Mouse (Mus musculus) liver, embryonic 14.5 days (tissue): ENCODE measurements at regions not wholly inside any gene's neighbourhood (a gene's known extent, or its start where the extent isn't known, plus 50 kb on each side); places are given as distances from the start of the nearest gene placed in this dataset.

ENCODE experiments used
- ATAC-seq: fragments of 200-750 bp; cut with Nextera tagmentation; 2 replicates; pipeline ENCODE4 v1.8.0; 2017; ENCODE audit warnings: moderate number of reproducible peaks, mild to moderate bottlenecking, moderate library complexity; ENCODE audit not compliant: insufficient read depth
- DNase-seq, 3 experiments: peaks; one replicate each; pipeline ENCODE4 v3.0.0-alpha.2; 2012 to 2013; ENCODE audit warnings: low read depth in 3 of 3, low spot score in 3 of 3
- H3K27ac ChIP-seq: fragments of 300-500 bp; sonication (generic); 2 replicates; pipeline ENCODE4 v1.5.1; 2014; ENCODE audit warnings: moderate library complexity, mild to moderate bottlenecking, control low read depth, inconsistent platforms
- H3K27me3 ChIP-seq: fragments of 300-500 bp; sonication (generic); 2 replicates; pipeline ENCODE4 v1.6.1; 2014; ENCODE audit warnings: mild to moderate bottlenecking, low read length, moderate library complexity; ENCODE audit not compliant: control insufficient read depth, insufficient read depth
- H3K36me3 ChIP-seq: fragments of 300-500 bp; sonication (generic); replicated peaks from 2 replicates; pipeline ENCODE4 v1.6.1; 2014; ENCODE audit warnings: low read depth; ENCODE audit not compliant: control insufficient read depth, insufficient read depth
- H3K4me1 ChIP-seq, 2 experiments: fragments of 200-500 bp in 1 of 2; fragments of 300-500 bp in 1 of 2; sonication (generic) in 1 of 2; replicated peaks; 2 replicates each; pipeline ENCODE4 v1.6.1; 2012 to 2014; ENCODE audit warnings: antibody characterized with exemption in 1 of 2, inconsistent platforms in 1 of 2, low read length in 1 of 2; ENCODE audit not compliant: control insufficient read depth in 2 of 2, insufficient read depth in 2 of 2
- H3K4me2 ChIP-seq: fragments of 300-500 bp; sonication (generic); 2 replicates; pipeline ENCODE4 v1.6.1; 2014; ENCODE audit warnings: low read depth, mild to moderate bottlenecking, control low read depth, moderate library complexity
- H3K4me3 ChIP-seq, 2 experiments: fragments of 200-500 bp in 1 of 2; fragments of 300-500 bp in 1 of 2; sonication (generic) in 1 of 2; 2 replicates each; pipeline ENCODE4 v1.5.1; 2012 to 2014; ENCODE audit warnings: low read depth in 2 of 2, low read length in 2 of 2, mild to moderate bottlenecking in 2 of 2, control low read depth in 1 of 2, inconsistent platforms in 1 of 2, moderate library complexity in 1 of 2; ENCODE audit not compliant: insufficient read depth in 1 of 2
- H3K9ac ChIP-seq: fragments of 300-500 bp; sonication (generic); replicated peaks from 2 replicates; pipeline ENCODE4 v1.6.1; 2014; ENCODE audit warnings: mild to moderate bottlenecking, control low read depth, moderate library complexity
- H3K9me3 ChIP-seq: fragments of 300-500 bp; sonication (generic); 2 replicates; pipeline ENCODE4 v1.6.1; 2016; ENCODE audit warnings: low read length, mixed read lengths; ENCODE audit not compliant: control insufficient read depth
- CTCF ChIP-seq: IDR thresholded peaks from 2 replicates; pipeline ENCODE4 v1.5.1; 2016; ENCODE audit warnings: antibody characterized with exemption, low read depth, control low read depth
- EP300 ChIP-seq: IDR thresholded peaks from 2 replicates; pipeline ENCODE4 v1.6.1; 2016; ENCODE audit warnings: antibody characterized with exemption, low read depth
- WGBS: fragments of 180-500 bp; shearing (Covaris S2); extraction: QIAGEN DNeasy Blood & Tissue Kit; methylation state at CpG from one replicate; pipeline ENCODE4 v1.1.7; 2014; ENCODE audit not compliant: insufficient replicate concordance; 5-methylcytosine and 5-hydroxymethylcytosine counted together

GRCm38 (mm10) chr9:33089977-33090376 lies 454.0 kb downstream of the Ets1 start:
- ATAC-seq, result no peak
- WGBS, result 51% methylated on average over 3 of the region's 3 CpGs
- no peak for DNase-seq

GRCm38 (mm10) chr9:33091664-33092063 lies 455.6 kb downstream of the Ets1 start:
- no peak overlapping the region for H3K4me2 ChIP-seq
- no peaks in the 10 kb centered on the region for H3K4me1 ChIP-seq
- H3K27ac ChIP-seq, result no peak overlapping the region
- ATAC-seq (no peak), DNase-seq (no peak)
- no peaks in the 10 kb centered on the region for H3K36me3 ChIP-seq
- no peak overlapping the region for H3K9ac ChIP-seq
- H3K27me3 ChIP-seq, result no peaks in the 10 kb centered on the region
- 45% methylated on average over 3 of the region's 3 CpGs for WGBS
- no peaks in the 10 kb centered on the region for H3K9me3 ChIP-seq
- no peak for TF ChIP-seq CTCF
- no peak for TF ChIP-seq EP300
- H3K4me3 ChIP-seq, result no peak overlapping the region

More at GRCm38 (mm10) chr9:33089977-33090376, 454.0 kb downstream of the Ets1 start:
- no peaks in the 10 kb centered on the region for H3K36me3 ChIP-seq
- H3K27ac ChIP-seq, result no peak overlapping the region
- TF ChIP-seq EP300 (no peak), CTCF (no peak)
- no peaks in the 10 kb centered on the region for H3K9me3 ChIP-seq
- H3K4me2 ChIP-seq, result no peak overlapping the region
- H3K4me3 ChIP-seq, result no peak overlapping the region
- no peaks in the 10 kb centered on the region for H3K27me3 ChIP-seq
- H3K4me1 ChIP-seq, result no peaks in the 10 kb centered on the region
- no peak overlapping the region for H3K9ac ChIP-seq

DNA sequence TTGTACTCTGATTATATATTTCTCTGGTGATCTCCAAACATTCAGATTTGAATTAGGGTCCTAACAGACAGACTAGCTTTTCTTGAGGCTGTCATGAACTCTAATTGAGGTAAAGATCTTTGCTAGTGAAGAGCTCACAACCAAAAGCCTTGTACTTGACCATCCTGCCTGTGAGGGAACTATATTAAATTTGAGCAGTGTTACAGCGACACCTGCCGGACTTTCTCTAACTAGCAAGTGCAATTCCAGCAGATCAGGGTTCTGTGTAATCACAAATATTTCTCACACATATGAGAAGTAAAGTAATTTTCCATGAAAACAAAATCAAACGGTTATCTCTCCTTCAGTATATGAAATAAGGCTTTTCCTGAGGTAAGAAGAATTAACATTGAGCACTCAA lies 459.6 kb downstream of the Ets1 start:
- Histone ChIP-seq H3K36me3 (no peaks in the 10 kb centered on the region), H3K27ac (no peak overlapping the region), H3K27me3 (no peaks in the 10 kb centered on the region), H3K9ac (no peak overlapping the region), H3K9me3 (no peaks in the 10 kb centered on the region), H3K4me2 (no peak overlapping the region), H3K4me3 (no peak overlapping the region), H3K4me1 (peaks cover 0 to under 1% of the 10 kb centered on the region in 2 experiments; a peak in 1 of 4 replicates)
- TF ChIP-seq CTCF, result peak; percentile 63
- no peak for TF ChIP-seq EP300
- peak; percentile 3 to 12 (median 7) for DNase-seq
- 0% methylated on average over 3 of the region's 3 CpGs for WGBS
- no peak for ATAC-seq

- Histone ChIP-seq H3K36me3 (no peaks in the 10 kb centered on the region), H3K4me3 (no peak overlapping the region), H3K27ac (no peak overlapping the region), H3K27me3 (no peaks in the 10 kb centered on the region), H3K4me2 (no peak overlapping the region), H3K9ac (no peak overlapping the region), H3K4me1 (peaks cover 0 to 4% of the 10 kb centered on the region in 2 experiments; a peak in 2 of 4 replicates), H3K9me3 (no peaks in the 10 kb centered on the region)
- TF ChIP-seq CTCF, result no peak
- no peak for TF ChIP-seq EP300
- WGBS, result 11% methylated on average over 3 of the region's 3 CpGs
- ATAC-seq (no peak), DNase-seq (no peak)
Observed at GRCm38 (mm10) chr9:33101206-33101605, 465.2 kb downstream of the Ets1 start.

DNA sequence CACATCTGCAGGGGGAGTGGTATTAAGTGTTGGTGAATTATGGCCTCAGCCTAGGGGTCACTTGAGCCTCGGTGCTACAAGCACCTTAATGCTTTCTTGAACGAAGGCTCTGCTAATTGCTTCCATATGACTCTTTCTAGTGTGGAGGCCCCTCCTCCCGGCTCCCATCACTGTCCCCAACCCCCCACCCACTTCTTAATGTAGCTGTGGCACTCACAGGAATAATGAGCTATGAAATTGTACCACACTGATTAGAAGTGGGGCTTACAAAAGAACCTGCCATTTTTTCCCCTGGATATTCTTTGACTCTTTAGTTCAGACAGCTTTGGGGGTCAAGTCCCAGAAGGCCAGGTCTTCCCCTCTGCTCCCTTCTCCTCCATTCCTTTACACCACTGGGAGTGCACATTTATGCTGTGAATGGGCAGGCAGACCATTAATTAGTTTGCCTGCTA lies 468.6 kb downstream of the Ets1 start:
- H3K27ac ChIP-seq, result no peak overlapping the region
- 43% methylated on average over 3 of the region's 3 CpGs for WGBS
- H3K36me3 ChIP-seq, result no peaks in the 10 kb centered on the region
- no peaks in the 10 kb centered on the region for H3K27me3 ChIP-seq
- DNase-seq (no peak), ATAC-seq (no peak)
- H3K9ac ChIP-seq, result no peak overlapping the region
- H3K4me3 ChIP-seq, result no peak overlapping the region
- H3K4me2 ChIP-seq, result no peak overlapping the region
- H3K9me3 ChIP-seq, result no peaks in the 10 kb centered on the region
- H3K4me1 ChIP-seq, result peaks cover 0 to 4% of the 10 kb centered on the region in 2 experiments; a peak in 2 of 4 replicates
- TF ChIP-seq CTCF, result no peak
- no peak for TF ChIP-seq EP300
